Mouse (Mus musculus): ENCODE measurements at regions not wholly inside any gene's neighbourhood (a gene's known extent, or its start where the extent isn't known, plus 50 kb on each side); places are given as distances from the start of the nearest gene placed in this dataset.

GRCm38 (mm10) chr17:63661584-63661983 is 161.8 kb upstream of the Fbxl17 start:
- Histone ChIP-seq H3K4me3 (replicated peaks; ENCODE audit: control insufficient read depth, low read depth, low read length) (no peak overlapping the region), H3K4me1 (ENCODE audit: control insufficient read depth, insufficient read depth, low read length) (no peaks in the 10 kb centered on the region), H3K27ac (ENCODE audit: control insufficient read depth, insufficient read depth, low read depth, low read length, poor library complexity) (no peak overlapping the region)
- 83% methylated on average over 4 of the region's 4 CpGs for WGBS
- no peak for TF ChIP-seq CTCF (IDR thresholded peaks at IDR 0.05; ENCODE audit: control insufficient read depth, insufficient read depth, low read length)
- no peak for TF ChIP-seq POLR2A (IDR thresholded peaks at IDR 0.05; ENCODE audit: borderline replicate concordance, control insufficient read depth, low read depth, low read length)

GRCm38 (mm10) chr17:63662251-63662650 is 162.4 kb upstream of the Fbxl17 start:
- TF ChIP-seq CTCF (IDR thresholded peaks at IDR 0.05; ENCODE audit: control insufficient read depth, insufficient read depth, low read length) (no peak), POLR2A (IDR thresholded peaks at IDR 0.05; ENCODE audit: borderline replicate concordance, control insufficient read depth, low read depth, low read length) (no peak)
- Histone ChIP-seq H3K4me3 (replicated peaks; ENCODE audit: control insufficient read depth, low read depth, low read length) (no peak overlapping the region), H3K4me1 (ENCODE audit: control insufficient read depth, insufficient read depth, low read length) (no peaks in the 10 kb centered on the region), H3K27ac (ENCODE audit: control insufficient read depth, insufficient read depth, low read depth, low read length, poor library complexity) (no peak overlapping the region)
- 73% methylated on average over 12 of the region's 12 CpGs for WGBS

GRCm38 (mm10) chr17:63676791-63677190 is 177.0 kb upstream of the Fbxl17 start:
- Histone ChIP-seq H3K4me1 (ENCODE audit: control insufficient read depth, insufficient read depth, low read length) (no peaks in the 10 kb centered on the region), H3K4me3 (replicated peaks; ENCODE audit: control insufficient read depth, low read depth, low read length) (no peak overlapping the region), H3K27ac (ENCODE audit: control insufficient read depth, insufficient read depth, low read depth, low read length, poor library complexity) (no peak overlapping the region; the same call in 1 of the 2 replicates)
- no peak for TF ChIP-seq POLR2A (IDR thresholded peaks at IDR 0.05; ENCODE audit: borderline replicate concordance, control insufficient read depth, low read depth, low read length)
- no peak for TF ChIP-seq CTCF (IDR thresholded peaks at IDR 0.05; ENCODE audit: control insufficient read depth, insufficient read depth, low read length)
- WGBS: 70% methylated on average over 8 of the region's 8 CpGs

GRCm38 (mm10) chr17:63677996-63678657 is 178.3 kb upstream of the Fbxl17 start:
- WGBS: 25% methylated on average over 3 of the region's 3 CpGs
- Histone ChIP-seq H3K4me3 (replicated peaks; ENCODE audit: control insufficient read depth, low read depth, low read length) (no peak overlapping the region), H3K4me1 (ENCODE audit: control insufficient read depth, insufficient read depth, low read length) (no peaks in the 10 kb centered on the region), H3K27ac (ENCODE audit: control insufficient read depth, insufficient read depth, low read depth, low read length, poor library complexity) (no peak overlapping the region)
- TF ChIP-seq CTCF (IDR thresholded peaks at IDR 0.05; ENCODE audit: control insufficient read depth, insufficient read depth, low read length) (no peak), POLR2A (IDR thresholded peaks at IDR 0.05; ENCODE audit: borderline replicate concordance, control insufficient read depth, low read depth, low read length) (no peak)

- WGBS: 67% methylated on average over 3 of the region's 3 CpGs
- no peak for TF ChIP-seq CTCF (IDR thresholded peaks at IDR 0.05; ENCODE audit: control insufficient read depth, insufficient read depth, low read length)
- TF ChIP-seq POLR2A (IDR thresholded peaks at IDR 0.05; ENCODE audit: borderline replicate concordance, control insufficient read depth, low read depth, low read length): no peak
- Histone ChIP-seq H3K4me1 (ENCODE audit: control insufficient read depth, insufficient read depth, low read length) (no peaks in the 10 kb centered on the region), H3K27ac (ENCODE audit: control insufficient read depth, insufficient read depth, low read depth, low read length, poor library complexity) (no peak overlapping the region), H3K4me3 (replicated peaks; ENCODE audit: control insufficient read depth, low read depth, low read length) (no peak overlapping the region)
Measured at GRCm38 (mm10) chr17:63680479-63680878, 180.7 kb upstream of the Fbxl17 start.

GRCm38 (mm10) chr17:63683345-63683744 is 179.5 kb upstream of the Fer start:
- no peak for TF ChIP-seq CTCF (IDR thresholded peaks at IDR 0.05; ENCODE audit: control insufficient read depth, insufficient read depth, low read length)
- TF ChIP-seq POLR2A (IDR thresholded peaks at IDR 0.05; ENCODE audit: borderline replicate concordance, control insufficient read depth, low read depth, low read length): no peak
- Histone ChIP-seq H3K27ac (ENCODE audit: control insufficient read depth, insufficient read depth, low read depth, low read length, poor library complexity) (no peak overlapping the region), H3K4me3 (replicated peaks; ENCODE audit: control insufficient read depth, low read depth, low read length) (no peak overlapping the region), H3K4me1 (ENCODE audit: control insufficient read depth, insufficient read depth, low read length) (no peaks in the 10 kb centered on the region)
- WGBS: 71% methylated on average over 9 of the region's 9 CpGs

- TF ChIP-seq CTCF (IDR thresholded peaks at IDR 0.05; ENCODE audit: control insufficient read depth, insufficient read depth, low read length) (no peak), POLR2A (IDR thresholded peaks at IDR 0.05; ENCODE audit: borderline replicate concordance, control insufficient read depth, low read depth, low read length) (no peak)
- Histone ChIP-seq H3K27ac (ENCODE audit: control insufficient read depth, insufficient read depth, low read depth, low read length, poor library complexity) (no peak overlapping the region), H3K4me3 (replicated peaks; ENCODE audit: control insufficient read depth, low read depth, low read length) (no peak overlapping the region), H3K4me1 (ENCODE audit: control insufficient read depth, insufficient read depth, low read length) (no peaks in the 10 kb centered on the region)
- 15% methylated on average over 3 of the region's 3 CpGs for WGBS
Measured at GRCm38 (mm10) chr17:63684026-63684425, 178.8 kb upstream of the Fer start.

- Histone ChIP-seq H3K27ac (ENCODE audit: control insufficient read depth, insufficient read depth, low read depth, low read length, poor library complexity) (no peak overlapping the region), H3K4me3 (replicated peaks; ENCODE audit: control insufficient read depth, low read depth, low read length) (no peak overlapping the region), H3K4me1 (ENCODE audit: control insufficient read depth, insufficient read depth, low read length) (no peaks in the 10 kb centered on the region)
- TF ChIP-seq POLR2A (IDR thresholded peaks at IDR 0.05; ENCODE audit: borderline replicate concordance, control insufficient read depth, low read depth, low read length) (no peak), CTCF (IDR thresholded peaks at IDR 0.05; ENCODE audit: control insufficient read depth, insufficient read depth, low read length) (no peak)
- 59% methylated on average over 4 of the region's 4 CpGs for WGBS
Measured at GRCm38 (mm10) chr17:63685956-63686355, 176.9 kb upstream of the Fer start.

GRCm38 (mm10) chr17:63686361-63686760 is 176.5 kb upstream of the Fer start:
- TF ChIP-seq POLR2A (IDR thresholded peaks at IDR 0.05; ENCODE audit: borderline replicate concordance, control insufficient read depth, low read depth, low read length): no peak
- no peak for TF ChIP-seq CTCF (IDR thresholded peaks at IDR 0.05; ENCODE audit: control insufficient read depth, insufficient read depth, low read length)
- Histone ChIP-seq H3K4me3 (replicated peaks; ENCODE audit: control insufficient read depth, low read depth, low read length) (no peak overlapping the region), H3K27ac (ENCODE audit: control insufficient read depth, insufficient read depth, low read depth, low read length, poor library complexity) (no peak overlapping the region), H3K4me1 (ENCODE audit: control insufficient read depth, insufficient read depth, low read length) (no peaks in the 10 kb centered on the region)
- WGBS: 70% methylated on average over 4 of the region's 4 CpGs

Measured in bone marrow, adult 2 months (tissue).